In genomic region chr11:116368116-116368515, GRCm38 (mm10) we compare ENCODE assay signal across 9 mouse cellular contexts. TPM values are rescaled to one million over a fixed set of nuclear protein-coding genes. Genes with fewer than 3 reads are reported as not detected.
DNase-seq lines count a peak whose midpoint lies in the region; ATAC-seq and TF ChIP-seq lines count a peak whose summit lies in the region.
"Had no signal": no experiment of that assay in that cellular context is flagged by ENCODE, and none has a peak within 500 bp of the region (broad histone marks: within the 10 kb centered on the region; RNA-seq: fewer than 3 reads in every experiment).

No protein-coding gene starts in this region.

- H3K4me2 ChIP-seq in liver, postnatal 0 days (ENCODE audit: low read depth, low read length): no peak overlapping the region
- H3K4me2 ChIP-seq: liver, embryonic 15.5 days had no signal

- no peak overlapping the region for H3K9ac ChIP-seq in liver, postnatal 0 days (replicated peaks)
- H3K9ac ChIP-seq: liver, embryonic 15.5 days had no signal

- WGBS in liver, postnatal 0 days (ENCODE audit: insufficient replicate concordance): 33% methylated on average over 9 of the region's 9 CpGs

- TF ChIP-seq EP300 in liver, postnatal 0 days (IDR thresholded peaks at IDR 0.05; ENCODE audit: low read depth): no peak

- H3K36me3 ChIP-seq in liver, postnatal 0 days (replicated peaks; ENCODE audit: insufficient read depth, low read length): no peaks in the 10 kb centered on the region
- H3K36me3 ChIP-seq: liver, embryonic 15.5 days had no signal

- ATAC-seq in liver, postnatal 0 days: peak; percentile 66

- peak; percentile 95 for DNase-seq in CD4-positive, CD25-positive, alpha-beta regulatory T cell, adult 2 months (ENCODE audit: low read depth, low spot score)
- DNase-seq in adrenal gland, adult (ENCODE audit: inconsistent age in 2 of 2, low spot score in 1 of 2): peak; percentile 81 to 95
- peak; percentile 91 for DNase-seq in embryo, embryonic 10.5 days (ENCODE audit: low spot score)
- peak; percentile 66 to 83 for DNase-seq in gastrocnemius, postnatal 4 days (ENCODE audit: low spot score in 2 of 2)
- peak; percentile 90 for DNase-seq in kidney, postnatal 14 days
- DNase-seq in liver, postnatal 0 days: peak; percentile 89
- peak; percentile 56 for DNase-seq in retina, adult 2 months (ENCODE audit: low read depth, low spot score)
- DNase-seq in thymus, postnatal 14 days: peak; percentile 97

- no peaks in the 10 kb centered on the region for H3K27me3 ChIP-seq in liver, postnatal 0 days (ENCODE audit: insufficient read depth, low read length)
- H3K27me3 ChIP-seq: liver, embryonic 15.5 days had no signal

- TF ChIP-seq CTCF in liver, postnatal 0 days (IDR thresholded peaks at IDR 0.05; ENCODE audit: low read depth): peak; percentile 93

- peaks cover 15% of the 10 kb centered on the region for H3K4me1 ChIP-seq in liver, postnatal 0 days (ENCODE audit: insufficient read depth)

- H3K27ac ChIP-seq in liver, postnatal 0 days (ENCODE audit: low read depth): no peak overlapping the region
- H3K27ac ChIP-seq: liver, embryonic 15.5 days had no signal

- H3K4me3 ChIP-seq in liver, postnatal 0 days (ENCODE audit: low read depth, low read length): no peak overlapping the region
- H3K4me3 ChIP-seq: liver, embryonic 15.5 days had no signal

- no peaks in the 10 kb centered on the region for H3K9me3 ChIP-seq in liver, postnatal 0 days (ENCODE audit: low read length)
- H3K9me3 ChIP-seq: liver, embryonic 15.5 days had no signal

RNA-seq across cellular contexts. Expression of gene Foxj1, which starts 32.9 kb away (rescaled TPM):
- under 1 TPM; 0.29 to 0.31 TPM for total RNA-seq in gastrocnemius, postnatal 4 days (2021)
- polyA plus RNA-seq in liver, postnatal 0 days (2015; fragmentation: Nextera tagmentation; extraction: Ambion mirVana): 0.07 and 0.14 TPM in 2 replicates

RNA-seq across cellular contexts. Expression of gene Rnf157, which starts 44.7 kb away (rescaled TPM):
- total RNA-seq in gastrocnemius, postnatal 4 days (2021): 10 to 100 TPM; 32.8 to 37.3 TPM
- 1.5 and 2.2 TPM in 2 replicates for polyA plus RNA-seq in liver, postnatal 0 days (2015; fragmentation: Nextera tagmentation; extraction: Ambion mirVana)
